Mouse (Mus musculus) lung, adult 2 months (tissue): ENCODE data around the gene 3110040N11Rik. TPM values are rescaled to one million over a fixed set of nuclear protein-coding genes. Genes with fewer than 3 reads are reported as not detected.

Experiments
- DNase-seq: peaks from one replicate; pipeline ENCODE4 v3.0.0; 2022
- H3K4me1 ChIP-seq: fragments of 200-500 bp; 2 replicates; pipeline ENCODE4 v1.6.1; 2011; ENCODE audit warnings: low read length; ENCODE audit not compliant: control insufficient read depth, insufficient read depth
- H3K4me3 ChIP-seq: fragments of 200-500 bp; replicated peaks from 2 replicates; pipeline ENCODE3; 2011; ENCODE audit warnings: low read depth, mild to moderate bottlenecking, control low read depth, low read length; ENCODE audit errors: extremely low read depth
- CTCF ChIP-seq: fragments of 200-500 bp; IDR thresholded peaks from 2 replicates; pipeline ENCODE4 v1.5.1; 2011; ENCODE audit warnings: mild to moderate bottlenecking, low read length, control low read depth; ENCODE audit not compliant: insufficient read depth
- POLR2A ChIP-seq: fragments of 200-500 bp; IDR thresholded peaks from 2 replicates; pipeline ENCODE4 v1.6.1; 2011; ENCODE audit warnings: low read depth, mild to moderate bottlenecking, control low read depth, low read length, borderline replicate concordance; ENCODE audit errors: extremely low read depth
- WGBS: fragments of 180-500 bp; shearing (Covaris S2); methylation state at CpG from one replicate; pipeline ENCODE4 v1.1.7; 2018; 5-methylcytosine and 5-hydroxymethylcytosine counted together
- polyA plus RNA-seq: library from polyadenylated mRNA; depleted of rRNA; stranded (reverse); fragments of >200 nt; gene quantifications from 2 replicates; pipeline ENCODE4 v1.2.3, GENCODE M21; 2012; rRNA removed

3110040N11Rik gene
- polyA plus RNA-seq, 1 experiment: 17.5 TPM

DNA sequence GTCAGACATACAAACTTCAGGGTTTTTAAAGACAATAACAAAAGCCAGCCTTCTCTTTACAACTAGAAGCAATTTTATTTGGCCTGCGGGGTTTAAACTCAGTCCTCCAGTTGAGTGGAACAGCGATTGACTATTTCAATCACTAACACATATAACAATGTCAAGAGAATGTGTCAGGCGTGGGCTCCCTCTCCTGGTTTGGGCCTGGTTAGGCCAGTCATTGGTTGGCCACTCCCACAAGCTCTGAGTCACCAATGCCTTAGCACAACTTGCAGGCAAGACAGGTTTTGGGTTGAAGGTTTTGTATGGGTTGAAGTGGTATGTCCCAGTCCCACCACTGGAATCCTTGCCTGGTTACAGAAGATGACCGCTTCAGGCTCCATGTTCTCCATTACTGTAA is 45.1 kb downstream of the 3110040N11Rik start:
- Histone ChIP-seq H3K4me1 (no peaks in the 10 kb centered on the region), H3K4me3 (no peak overlapping the region)
- 61% methylated on average over 4 of the region's 4 CpGs for WGBS
- peak; percentile 18 for DNase-seq
- TF ChIP-seq CTCF: peak; percentile 57; the same call in 1 of the 2 replicates
- no peak for TF ChIP-seq POLR2A

DNA sequence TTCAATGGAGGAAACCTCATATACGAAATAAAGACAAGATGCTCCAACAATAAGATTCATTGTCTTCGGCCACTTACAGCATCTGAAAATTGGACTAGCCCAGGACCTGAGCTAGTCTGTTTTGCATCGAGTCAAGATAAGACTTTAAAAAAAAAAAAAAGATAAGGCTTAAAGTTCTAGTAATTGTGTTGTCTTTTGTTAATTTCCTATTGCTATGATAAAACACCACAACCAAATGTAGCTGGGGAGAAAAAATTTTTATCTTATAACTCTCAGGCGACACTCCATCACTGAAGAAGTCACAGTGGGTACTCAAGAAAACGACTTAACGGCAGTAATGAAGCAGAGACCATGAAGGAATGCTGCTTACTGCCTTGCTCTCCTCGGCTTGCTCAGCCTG is 49.3 kb downstream of the 3110040N11Rik start:
- H3K4me1 ChIP-seq: no peaks in the 10 kb centered on the region
- 84% methylated on average over 7 of the region's 7 CpGs for WGBS

DNA sequence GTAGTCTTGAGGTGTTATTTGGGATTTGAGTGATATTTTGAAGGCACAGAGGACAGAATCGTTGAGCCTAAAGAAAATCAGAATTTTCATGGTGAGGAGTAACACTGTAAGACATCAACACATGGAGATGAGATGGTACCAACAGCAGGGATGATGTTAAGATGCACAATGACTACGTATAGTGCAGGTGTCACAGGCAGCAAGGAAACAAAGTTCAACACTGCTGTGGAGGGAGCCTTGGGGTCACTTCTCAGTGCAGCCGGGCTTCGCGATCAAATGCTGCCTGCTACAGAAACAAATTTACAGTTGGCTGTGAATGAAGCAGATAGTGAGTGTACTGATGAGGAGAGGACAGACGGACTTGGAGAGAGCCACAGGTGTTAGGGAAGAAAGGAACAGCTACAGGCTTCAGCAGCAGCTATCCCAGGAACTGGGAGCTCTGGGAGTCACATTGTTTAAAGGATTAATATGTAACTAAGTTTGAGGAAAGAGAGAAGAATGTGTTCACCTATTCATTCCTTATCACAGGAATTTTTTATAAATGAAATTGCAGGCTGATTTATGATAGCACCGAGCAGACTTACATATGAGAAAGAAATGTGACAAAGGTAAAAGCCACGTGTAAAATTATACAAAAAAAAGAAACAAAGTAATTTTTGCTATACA is 50.4 kb downstream of the 3110040N11Rik start:
- 56% methylated on average over 8 of the region's 8 CpGs for WGBS
- H3K4me1 ChIP-seq: no peaks in the 10 kb centered on the region
- TF ChIP-seq CTCF (no peak), POLR2A (no peak)
- no peak overlapping the region for H3K4me3 ChIP-seq
- DNase-seq: no peak

More for the DNA sequence above, 49.3 kb downstream of the 3110040N11Rik start:
- no peak overlapping the region for H3K4me3 ChIP-seq
- TF ChIP-seq CTCF (no peak), POLR2A (no peak)
- no peak for DNase-seq

DNA sequence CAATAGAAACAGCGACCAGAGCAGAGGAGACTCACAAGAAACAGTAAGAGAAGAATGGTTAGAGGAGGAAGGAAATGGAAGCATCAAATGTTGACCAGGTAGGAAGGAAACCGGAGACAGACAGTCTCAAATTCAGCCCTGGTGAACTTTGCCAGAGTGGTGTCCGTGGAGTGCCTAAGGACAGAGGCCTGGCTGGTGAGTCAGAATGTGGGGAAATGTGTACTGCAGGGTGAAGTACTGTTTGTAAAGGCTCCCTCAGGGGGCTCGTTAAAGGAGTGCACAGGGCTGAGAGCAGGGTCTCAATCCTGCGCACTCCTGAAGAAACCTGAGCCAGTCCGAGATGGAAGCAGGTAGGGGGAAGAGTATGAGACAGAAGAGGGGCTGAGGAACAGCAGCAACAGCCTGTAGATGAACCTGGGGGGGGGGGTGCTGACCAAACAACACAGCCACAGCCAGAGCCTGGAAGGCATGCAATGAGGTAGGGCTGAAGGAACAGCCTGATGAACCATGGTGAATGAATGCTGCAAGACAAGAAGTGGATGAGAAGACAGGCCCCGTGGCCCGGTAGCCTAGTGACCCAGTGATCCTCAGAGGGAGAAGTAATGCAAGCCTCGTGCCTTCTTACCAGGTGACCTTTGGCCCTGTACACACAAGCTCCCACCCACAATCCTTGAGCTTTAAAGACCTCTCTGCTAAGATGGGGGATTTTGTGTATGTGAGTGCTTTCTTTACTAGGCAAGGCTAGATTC is 53.8 kb downstream of the 3110040N11Rik start:
- DNase-seq: no peak
- TF ChIP-seq POLR2A (no peak), CTCF (no peak)
- Histone ChIP-seq H3K4me3 (no peak overlapping the region), H3K4me1 (no peaks in the 10 kb centered on the region)
- 49% methylated on average over 9 of the region's 9 CpGs for WGBS

DNA sequence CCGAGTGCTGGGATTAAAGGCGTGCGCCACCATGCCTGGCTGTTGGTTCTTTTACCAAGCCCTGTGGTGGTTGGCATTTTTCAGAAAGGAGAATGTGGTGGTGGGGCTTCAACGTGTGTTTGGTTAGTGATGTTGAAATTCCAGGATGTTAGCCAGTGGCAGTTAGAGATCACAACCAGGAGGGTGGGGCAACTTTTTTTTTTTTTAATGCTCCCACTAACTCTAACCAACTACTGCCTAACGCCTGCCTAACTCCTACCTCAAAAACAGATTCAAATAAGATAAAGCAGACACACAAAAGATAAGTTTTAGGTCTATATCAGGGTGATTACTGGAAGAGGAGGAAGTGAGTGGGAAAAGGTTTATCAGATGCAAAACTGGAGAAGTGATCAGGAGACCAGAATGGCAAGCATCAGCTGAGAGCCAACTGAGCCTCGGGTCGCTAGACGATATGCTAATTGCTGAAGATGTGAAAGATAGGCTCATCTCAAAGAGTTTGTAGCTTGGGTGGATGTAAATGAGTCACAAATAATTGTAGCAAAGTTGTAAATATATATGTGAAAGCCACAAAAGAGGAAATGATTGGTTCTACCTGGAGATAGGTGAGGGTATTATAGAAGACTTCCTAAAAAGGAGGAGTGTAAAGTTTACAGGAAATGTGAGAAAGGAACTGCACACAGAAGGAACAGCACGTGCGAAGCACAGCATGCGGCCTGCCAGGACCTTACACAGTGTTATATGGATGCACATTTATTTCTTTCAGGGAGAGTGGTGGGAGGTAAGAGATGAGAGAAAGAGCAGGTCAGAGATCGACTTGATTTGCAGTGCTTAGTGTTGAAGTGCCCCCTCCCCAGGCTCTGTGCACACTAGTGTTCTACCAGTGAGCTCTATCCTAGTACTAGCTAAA is 56.8 kb downstream of the 3110040N11Rik start:
- Histone ChIP-seq H3K4me3 (no peak overlapping the region), H3K4me1 (no peaks in the 10 kb centered on the region)
- DNase-seq: no peak
- WGBS: 78% methylated on average over 12 of the region's 12 CpGs
- TF ChIP-seq CTCF (no peak), POLR2A (no peak)

Other genes with a start within 250 kb of the 3110040N11Rik start
- 1.0 and 2.7 TPM in 2 replicates for gene Fsd2, start 222.5 kb downstream of the 3110040N11Rik start, polyA plus RNA-seq
- gene Whamm, start 218.2 kb downstream of the 3110040N11Rik start, polyA plus RNA-seq: 24.8 and 28.2 TPM in 2 replicates
- gene Homer2, start 82.0 kb downstream of the 3110040N11Rik start, polyA plus RNA-seq: 2.2 and 2.8 TPM in 2 replicates
- gene Ramac, start 26.6 kb downstream of the 3110040N11Rik start, polyA plus RNA-seq: 7.6 and 13.6 TPM in 2 replicates
- gene Btbd1, start 40.0 kb upstream of the 3110040N11Rik start, polyA plus RNA-seq: 27.4 and 28.7 TPM in 2 replicates
- not detected in 2 replicates for gene Gm10160, start 66.3 kb upstream of the 3110040N11Rik start, polyA plus RNA-seq
- 74.5 and 82.3 TPM in 2 replicates for gene Tm6sf1, start 69.5 kb upstream of the 3110040N11Rik start, polyA plus RNA-seq
- 3.5 and 3.6 TPM in 2 replicates for gene Hdgfl3, start 145.0 kb upstream of the 3110040N11Rik start, polyA plus RNA-seq
- 1.8 and 2.0 TPM in 2 replicates for gene Bnc1, start 202.8 kb upstream of the 3110040N11Rik start, polyA plus RNA-seq